Mouse (Mus musculus) kidney, embryonic 14.5 days (tissue): ENCODE measurements at regions not wholly inside any gene's neighbourhood (a gene's known extent, or its start where the extent isn't known, plus 50 kb on each side); places are given as distances from the start of the nearest gene placed in this dataset.

Experiments used
- ATAC-seq: fragments of 200-750 bp; cut with Nextera tagmentation; 2 replicates; pipeline ENCODE4 v1.8.0; 2017; ENCODE audit warnings: moderate number of reproducible peaks, mild to moderate bottlenecking, moderate TSS enrichment, moderate library complexity; ENCODE audit not compliant: low FRiP score, low TSS enrichment
- H3K27ac ChIP-seq: fragments of 300-500 bp; sonication (generic); 2 replicates; pipeline ENCODE4 v1.5.1; 2014; ENCODE audit warnings: low read depth, mild to moderate bottlenecking, low read length, moderate library complexity, mixed read lengths
- H3K27me3 ChIP-seq: fragments of 300-500 bp; sonication (generic); 2 replicates; pipeline ENCODE4 v1.6.1; 2014; ENCODE audit warnings: mild to moderate bottlenecking, low read length; ENCODE audit not compliant: control insufficient read depth, insufficient read depth
- H3K36me3 ChIP-seq: fragments of 300-500 bp; sonication (generic); 2 replicates; pipeline ENCODE4 v1.6.1; 2014; ENCODE audit warnings: low read length, mixed read lengths; ENCODE audit not compliant: control insufficient read depth, insufficient read depth
- H3K4me1 ChIP-seq: fragments of 300-500 bp; sonication (generic); 2 replicates; pipeline ENCODE4 v1.6.1; 2014; ENCODE audit warnings: low read length, mixed read lengths; ENCODE audit not compliant: control insufficient read depth, insufficient read depth
- H3K4me2 ChIP-seq: fragments of 300-500 bp; sonication (generic); replicated peaks from 2 replicates; pipeline ENCODE4 v1.6.1; 2014; ENCODE audit warnings: low read depth, mild to moderate bottlenecking, low read length
- H3K4me3 ChIP-seq: fragments of 300-500 bp; sonication (generic); 2 replicates; pipeline ENCODE4 v1.5.1; 2014; ENCODE audit warnings: mild to moderate bottlenecking, low read length
- H3K9ac ChIP-seq: fragments of 300-500 bp; sonication (generic); 2 replicates; pipeline ENCODE4 v1.6.1; 2014; ENCODE audit warnings: low read depth, mild to moderate bottlenecking, low read length, moderate library complexity
- H3K9me3 ChIP-seq: fragments of 300-500 bp; sonication (generic); 2 replicates; pipeline ENCODE4 v1.6.1; 2016; ENCODE audit warnings: low read length; ENCODE audit not compliant: control insufficient read depth
- WGBS: fragments of 180-500 bp; shearing (Covaris S2); extraction: QIAGEN DNeasy Blood & Tissue Kit; methylation state at CpG from one replicate; pipeline ENCODE4 v1.1.7; 2014; 5-methylcytosine and 5-hydroxymethylcytosine counted together

DNA sequence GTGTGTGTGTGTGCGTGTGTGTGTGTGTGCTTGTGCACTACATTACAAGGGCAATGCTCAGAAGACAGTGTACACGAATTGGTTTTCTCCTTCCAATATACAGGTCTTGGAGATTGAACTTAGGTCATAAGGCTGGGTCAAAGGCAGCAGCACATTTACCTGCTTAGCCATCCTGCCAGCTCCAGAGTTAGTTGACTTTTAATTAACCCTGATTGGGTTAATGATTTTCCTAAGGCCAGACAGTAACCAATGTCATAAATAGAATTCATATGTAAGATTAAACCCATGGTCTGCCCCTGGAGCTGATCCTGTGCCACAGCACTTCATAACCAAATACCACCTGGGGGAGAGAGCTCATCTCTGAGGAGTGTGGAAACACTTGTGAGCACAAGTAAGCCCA is 81.3 kb upstream of the Cenpw start:
- Histone ChIP-seq H3K27me3 (no peaks in the 10 kb centered on the region), H3K4me3 (no peak overlapping the region), H3K9me3 (no peaks in the 10 kb centered on the region), H3K4me1 (peaks cover 4% of the 10 kb centered on the region; the same call in 1 of the 2 replicates), H3K36me3 (no peaks in the 10 kb centered on the region), H3K9ac (no peak overlapping the region), H3K4me2 (no peak overlapping the region), H3K27ac (no peak overlapping the region)
- WGBS = 74% methylated on average over 2 of the region's 2 CpGs
- ATAC-seq = no peak

DNA sequence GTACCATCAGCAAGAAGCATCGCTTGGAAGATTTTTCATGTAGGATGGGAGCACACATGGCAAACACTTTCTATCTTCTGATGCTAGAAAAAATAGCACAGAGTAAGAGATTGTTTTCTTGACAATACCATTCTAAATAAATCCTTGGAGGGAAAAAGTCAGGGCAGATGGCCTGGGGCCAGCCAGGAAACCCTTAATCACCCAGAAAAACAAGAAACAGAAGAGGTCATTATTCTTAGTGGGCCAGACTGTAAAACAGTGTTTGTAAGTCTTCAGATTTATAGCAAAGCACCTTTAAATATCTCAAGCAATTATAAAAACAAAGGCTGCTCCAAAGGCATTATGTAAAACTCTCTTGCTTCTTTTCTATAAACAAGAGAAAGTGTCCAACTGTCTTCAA is 80.1 kb upstream of the Cenpw start:
- Histone ChIP-seq H3K27me3 (no peaks in the 10 kb centered on the region), H3K36me3 (no peaks in the 10 kb centered on the region), H3K4me3 (no peak overlapping the region), H3K9me3 (no peaks in the 10 kb centered on the region), H3K4me2 (no peak overlapping the region), H3K4me1 (peaks cover 4% of the 10 kb centered on the region; the same call in 1 of the 2 replicates), H3K9ac (no peak overlapping the region), H3K27ac (no peak overlapping the region; the same call in 1 of the 2 replicates)
- 41% methylated on average over 1 of the region's 1 CpGs for WGBS
- peak; percentile 82 for ATAC-seq

DNA sequence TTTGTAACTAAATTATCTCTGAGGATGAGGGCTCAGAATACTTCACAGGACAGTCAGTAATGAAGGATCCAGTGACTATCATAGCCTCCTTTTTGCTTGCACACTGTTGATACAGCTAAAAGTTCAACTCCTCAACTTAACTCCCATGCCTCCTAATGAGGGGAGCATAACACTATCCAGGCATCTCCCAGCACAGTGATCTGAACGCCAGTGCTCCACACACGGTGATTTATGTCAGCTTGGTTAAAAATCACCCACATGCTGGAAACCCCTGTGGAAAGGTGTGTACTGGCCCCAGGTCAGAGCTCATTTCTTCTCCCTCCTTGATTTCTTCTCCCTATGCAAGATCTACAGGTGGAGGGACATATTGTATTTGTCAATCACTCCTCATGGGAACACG is 79.6 kb upstream of the Cenpw start:
- H3K4me1 ChIP-seq = peaks cover 4% of the 10 kb centered on the region; the same call in 1 of the 2 replicates
- no peaks in the 10 kb centered on the region for H3K36me3 ChIP-seq
- H3K4me2 ChIP-seq = no peak overlapping the region
- WGBS = 4% methylated on average over 3 of the region's 3 CpGs
- H3K27ac ChIP-seq = no peak overlapping the region
- H3K9me3 ChIP-seq = no peaks in the 10 kb centered on the region
- peak; percentile 90 for ATAC-seq
- H3K27me3 ChIP-seq = no peaks in the 10 kb centered on the region
- no peak overlapping the region for H3K4me3 ChIP-seq
- no peak overlapping the region for H3K9ac ChIP-seq

DNA sequence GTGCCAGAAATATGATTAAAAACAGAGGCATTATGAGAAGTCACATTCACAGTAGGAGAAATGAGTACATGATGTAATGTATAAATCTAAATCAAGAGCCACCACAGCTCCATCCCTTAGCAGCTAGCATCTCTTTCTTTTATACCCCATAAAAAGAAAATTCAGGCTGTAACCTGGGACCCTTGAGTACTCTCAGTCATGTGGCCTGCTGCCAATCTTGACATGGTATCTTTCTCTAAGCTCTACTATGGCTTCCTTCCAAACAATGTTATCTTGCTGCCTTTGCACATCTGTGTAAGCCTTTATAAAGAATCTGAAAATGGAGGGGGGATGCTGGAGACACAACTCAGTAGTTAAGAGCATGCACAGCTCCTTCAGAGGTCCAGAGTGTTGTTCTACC is 78.6 kb upstream of the Cenpw start:
- Histone ChIP-seq H3K9me3 (no peaks in the 10 kb centered on the region), H3K4me2 (no peak overlapping the region), H3K36me3 (no peaks in the 10 kb centered on the region), H3K27ac (no peak overlapping the region), H3K4me1 (peaks cover 4% of the 10 kb centered on the region; the same call in 1 of the 2 replicates), H3K27me3 (no peaks in the 10 kb centered on the region), H3K9ac (no peak overlapping the region), H3K4me3 (no peak overlapping the region)
- ATAC-seq = no peak

DNA sequence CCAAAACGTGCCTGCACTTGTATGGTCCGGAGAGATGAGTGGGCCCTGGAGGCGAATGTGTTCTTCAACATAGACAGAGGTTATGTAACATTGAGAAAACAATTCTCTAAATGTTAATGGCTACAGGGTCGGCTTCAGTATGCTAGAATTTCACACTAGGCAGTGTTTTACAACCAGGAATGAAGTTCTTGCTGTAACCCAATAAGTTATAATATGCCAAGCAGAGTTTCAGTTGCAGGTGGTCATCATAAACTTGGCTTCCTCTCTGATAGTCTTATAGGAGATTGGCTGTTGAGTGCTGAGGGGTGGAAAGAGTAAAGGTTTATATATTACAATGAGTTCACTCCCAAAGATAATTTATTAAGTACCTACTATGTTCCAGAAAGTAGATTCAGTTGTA is 64.8 kb upstream of the Cenpw start:
- peak; percentile 83; the same call in 1 of the 2 replicates for ATAC-seq
- H3K27me3 ChIP-seq = no peaks in the 10 kb centered on the region
- H3K36me3 ChIP-seq = no peaks in the 10 kb centered on the region
- no peak overlapping the region for H3K4me2 ChIP-seq
- no peaks in the 10 kb centered on the region for H3K9me3 ChIP-seq
- no peak overlapping the region for H3K9ac ChIP-seq
- 45% methylated on average over 4 of the region's 4 CpGs for WGBS
- no peak overlapping the region for H3K27ac ChIP-seq
- no peaks in the 10 kb centered on the region for H3K4me1 ChIP-seq
- no peak overlapping the region for H3K4me3 ChIP-seq

DNA sequence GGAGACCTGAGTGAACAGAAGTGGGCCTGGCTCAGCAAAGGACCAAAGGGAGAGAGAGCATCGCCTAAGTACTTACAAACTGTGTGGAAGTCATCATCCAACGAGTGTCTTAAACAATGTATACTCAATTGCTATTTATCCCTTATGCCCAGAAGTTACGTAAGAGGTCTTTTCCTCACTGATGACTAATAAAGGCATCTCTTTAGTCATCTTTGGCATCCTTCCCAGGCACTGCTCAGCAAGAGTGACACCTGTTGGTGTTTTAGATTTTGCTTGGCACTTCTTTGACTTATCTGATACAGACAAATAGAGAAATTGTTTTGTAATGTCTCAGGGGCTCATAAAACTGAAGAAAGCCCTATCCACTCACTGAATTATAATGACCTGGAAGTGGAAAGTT is 59.4 kb upstream of the Cenpw start:
- no peaks in the 10 kb centered on the region for H3K4me1 ChIP-seq
- no peak overlapping the region for H3K4me3 ChIP-seq
- 78% methylated on average over 3 of the region's 3 CpGs for WGBS
- no peaks in the 10 kb centered on the region for H3K9me3 ChIP-seq
- no peaks in the 10 kb centered on the region for H3K27me3 ChIP-seq
- H3K27ac ChIP-seq = no peak overlapping the region
- H3K36me3 ChIP-seq = no peaks in the 10 kb centered on the region
- H3K9ac ChIP-seq = no peak overlapping the region
- no peak overlapping the region for H3K4me2 ChIP-seq
- ATAC-seq = no peak

DNA sequence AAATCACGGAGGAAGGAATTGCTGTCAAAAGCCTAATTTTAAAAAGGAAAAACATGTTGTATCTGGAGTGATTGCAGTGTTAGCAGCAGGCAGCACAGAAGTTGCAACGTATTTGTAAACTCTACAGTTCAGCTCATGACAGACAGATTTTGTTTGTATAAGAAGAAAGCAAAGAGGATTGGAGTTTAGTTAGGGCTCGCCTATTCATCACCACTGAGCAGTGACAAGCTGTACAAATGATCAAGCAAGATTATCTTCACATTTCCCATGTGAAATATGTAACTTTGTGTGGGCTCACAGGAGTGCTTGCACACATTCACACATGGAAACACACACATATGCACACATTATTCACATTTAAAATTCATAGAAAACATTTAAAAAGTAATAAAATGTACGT is 57.5 kb upstream of the Cenpw start:
- no peaks in the 10 kb centered on the region for H3K27me3 ChIP-seq
- no peaks in the 10 kb centered on the region for H3K9me3 ChIP-seq
- H3K4me1 ChIP-seq = no peaks in the 10 kb centered on the region
- no peaks in the 10 kb centered on the region for H3K36me3 ChIP-seq
- H3K27ac ChIP-seq = no peak overlapping the region
- WGBS = 35% methylated on average over 4 of the region's 4 CpGs
- H3K4me3 ChIP-seq = no peak overlapping the region
- no peak overlapping the region for H3K9ac ChIP-seq
- ATAC-seq = no peak; the same call in 1 of the 2 replicates
- H3K4me2 ChIP-seq = no peak overlapping the region
